Mouse (Mus musculus) cerebellum, postnatal 36 days (tissue): ENCODE results near the gene Ptn.
A peak's percentile ranks its signal among the peaks of the same experiment; 100 is the strongest.

Source experiments
- DNase-seq, 2 experiments: peaks; one replicate each; pipeline ENCODE4 v3.0.0; 2021 to 2022; ENCODE audit warnings: mixed read lengths in 2 of 2

The Ptn gene

DNA sequence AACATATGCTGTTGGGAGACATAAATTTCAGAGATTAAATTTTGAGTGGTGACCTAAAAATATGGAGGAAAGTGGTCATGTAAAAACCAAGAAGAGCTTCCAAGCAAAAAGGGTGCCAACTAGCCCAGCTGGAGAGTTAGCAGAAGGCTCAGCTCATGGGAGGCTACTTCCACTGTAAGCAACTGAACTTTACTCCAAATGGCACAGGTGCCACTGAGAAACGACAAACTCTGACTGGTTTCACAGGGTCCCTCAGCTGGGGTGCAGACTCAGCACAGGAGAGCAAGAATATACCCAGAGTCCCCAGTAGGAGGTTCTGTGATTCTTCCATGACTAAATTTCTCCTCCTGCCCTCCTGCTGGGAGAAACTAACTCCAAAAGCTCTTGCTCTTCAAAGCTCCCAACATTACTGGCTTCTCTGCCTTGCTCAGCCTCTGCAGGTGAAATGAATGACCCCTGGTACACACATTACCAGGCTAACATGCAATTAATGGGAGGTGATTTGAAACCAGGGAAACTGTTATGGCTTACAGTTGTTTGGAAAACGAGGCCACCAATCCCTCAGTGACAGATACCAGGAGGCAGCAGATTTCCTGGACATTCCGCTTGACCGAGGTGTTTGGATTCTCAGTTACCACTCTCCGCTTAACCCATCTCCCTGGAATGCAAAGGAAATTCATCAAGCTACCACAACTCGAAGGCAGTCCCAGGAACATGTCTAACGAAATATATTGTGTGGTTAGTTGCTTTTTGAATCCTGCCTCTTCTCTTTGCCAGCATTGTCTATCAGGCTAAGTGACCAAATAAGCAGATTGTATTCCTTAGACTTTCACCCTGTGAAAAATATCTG lies 2.9 kb upstream of the Ptn start:
- DNase-seq, result no peak

DNA sequence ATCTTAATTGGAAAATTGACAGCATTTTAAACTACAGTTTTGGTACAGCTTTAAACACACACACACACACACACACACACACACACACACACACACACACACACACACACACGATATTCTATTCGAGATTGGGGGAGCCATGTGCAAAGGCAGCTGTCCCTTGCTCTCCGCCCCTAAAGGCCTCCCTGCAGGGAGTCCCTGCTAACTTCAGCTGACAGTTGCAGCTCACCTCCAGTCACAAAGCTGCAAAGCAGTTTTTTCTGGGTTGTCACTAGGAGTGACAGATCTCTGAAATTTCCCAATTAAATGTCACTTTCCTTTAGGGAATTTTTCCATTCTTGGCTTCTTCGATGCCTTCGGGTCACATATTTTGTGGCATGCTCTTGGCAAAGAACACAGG lies 428 bp upstream of the Ptn start:
- DNase-seq, result peak in 1 of 2 experiments; percentile 18

DNA sequence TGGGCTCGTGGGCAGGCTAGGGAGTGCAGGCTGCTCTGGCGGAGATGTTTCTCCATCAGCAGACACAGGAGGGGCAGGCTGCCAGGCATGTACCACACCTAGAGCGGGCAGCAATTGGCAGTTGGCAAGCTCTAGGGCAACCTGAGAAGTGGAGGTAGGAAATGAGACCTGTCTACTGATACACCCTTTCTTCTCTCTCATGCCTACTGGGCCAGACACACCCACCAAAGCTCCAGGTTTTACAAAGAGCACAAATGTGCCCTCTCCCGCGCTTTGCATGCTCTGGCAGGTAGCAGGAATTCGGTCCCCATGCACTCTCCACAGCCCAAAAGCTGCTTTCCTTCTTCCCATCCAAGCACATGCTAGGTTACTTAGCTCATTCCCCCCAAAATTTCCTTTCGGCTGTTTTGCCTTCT lies 701 bp downstream of the Ptn start:
- peak; percentile 75 to 76 for DNase-seq

DNA sequence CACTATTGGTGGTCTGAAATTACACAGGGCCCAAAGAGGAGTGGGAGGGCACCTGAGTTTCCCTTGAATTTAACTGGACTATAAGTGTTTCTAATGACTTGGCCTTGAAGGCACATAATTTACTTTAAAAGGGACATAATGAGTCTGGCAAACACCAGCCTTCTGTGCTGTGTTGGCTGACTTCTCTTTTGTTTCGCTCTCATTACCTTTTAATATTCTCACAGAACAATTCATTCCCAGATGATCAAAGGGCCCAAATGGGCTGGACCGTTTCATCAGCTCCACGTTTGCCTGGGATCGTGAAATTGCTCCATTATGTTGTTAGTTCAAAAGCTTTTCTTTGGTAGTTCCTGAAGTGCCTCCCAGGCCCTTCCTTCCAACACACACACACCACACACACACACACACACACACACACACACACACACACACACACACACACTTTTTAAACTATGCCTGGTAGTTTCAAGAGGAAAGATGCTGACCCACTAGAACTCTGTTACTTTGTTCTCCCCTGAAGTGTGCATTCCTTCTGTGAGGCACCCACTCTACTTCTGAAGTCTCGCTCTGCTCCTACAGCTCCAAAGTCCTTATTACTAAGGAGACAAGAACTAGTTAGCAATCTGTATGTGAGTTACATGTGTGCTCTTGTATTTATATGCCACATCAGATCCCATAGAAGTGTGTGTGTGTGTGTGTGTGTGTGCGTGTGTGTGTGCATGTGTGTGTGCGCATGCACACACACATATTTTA lies 1.5 kb downstream of the Ptn start:
- no peak for DNase-seq

DNA sequence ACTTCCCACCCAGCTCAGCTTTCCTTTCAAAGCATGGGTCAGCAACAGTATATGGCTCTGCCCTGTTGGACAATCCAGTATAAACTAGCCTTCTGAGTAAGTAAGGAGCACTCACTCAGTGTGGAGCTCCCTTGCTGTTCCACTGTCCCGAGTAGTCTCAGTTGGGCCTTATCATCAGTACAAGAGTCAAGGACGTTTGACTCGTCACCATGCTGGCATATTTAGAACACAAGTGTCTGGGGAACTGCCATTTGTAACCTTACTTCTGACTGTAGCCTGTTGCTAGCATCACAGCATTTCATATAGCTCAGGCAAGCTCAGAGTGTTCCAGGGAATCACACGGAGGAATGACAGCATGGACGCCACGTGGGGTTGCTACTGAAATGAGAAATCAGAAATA lies 3.1 kb downstream of the Ptn start:
- no peak for DNase-seq

DNA sequence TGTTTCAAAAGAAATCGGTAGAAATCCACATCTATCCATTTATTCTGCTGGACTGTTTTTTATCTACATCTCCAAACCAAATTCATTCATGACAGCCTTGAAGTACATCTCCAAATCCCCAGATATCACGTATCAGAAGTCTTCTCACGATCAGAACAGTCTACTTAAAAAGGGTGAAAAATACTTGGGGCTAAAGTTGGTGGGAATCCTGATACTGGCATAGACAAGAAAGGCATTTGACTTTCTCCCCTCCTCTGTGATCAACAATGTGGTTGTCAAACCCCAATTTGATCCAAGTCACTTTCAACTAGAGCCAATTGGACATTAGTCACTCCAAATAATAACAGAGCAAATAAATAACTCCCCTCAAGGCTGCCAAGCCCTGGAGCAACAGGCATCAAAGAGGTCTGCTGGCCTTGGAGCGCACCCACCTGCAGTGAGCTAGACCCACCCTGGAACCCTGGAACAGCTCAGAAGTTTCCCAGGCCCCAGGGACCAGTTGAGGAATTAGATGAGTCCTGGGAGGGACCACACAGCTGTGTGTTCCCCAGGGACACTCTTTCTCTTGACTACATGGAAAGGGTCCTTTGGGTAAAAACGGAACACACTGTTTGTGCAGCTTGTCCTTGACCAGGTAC lies 9.6 kb downstream of the Ptn start:
- no peak for DNase-seq

DNA sequence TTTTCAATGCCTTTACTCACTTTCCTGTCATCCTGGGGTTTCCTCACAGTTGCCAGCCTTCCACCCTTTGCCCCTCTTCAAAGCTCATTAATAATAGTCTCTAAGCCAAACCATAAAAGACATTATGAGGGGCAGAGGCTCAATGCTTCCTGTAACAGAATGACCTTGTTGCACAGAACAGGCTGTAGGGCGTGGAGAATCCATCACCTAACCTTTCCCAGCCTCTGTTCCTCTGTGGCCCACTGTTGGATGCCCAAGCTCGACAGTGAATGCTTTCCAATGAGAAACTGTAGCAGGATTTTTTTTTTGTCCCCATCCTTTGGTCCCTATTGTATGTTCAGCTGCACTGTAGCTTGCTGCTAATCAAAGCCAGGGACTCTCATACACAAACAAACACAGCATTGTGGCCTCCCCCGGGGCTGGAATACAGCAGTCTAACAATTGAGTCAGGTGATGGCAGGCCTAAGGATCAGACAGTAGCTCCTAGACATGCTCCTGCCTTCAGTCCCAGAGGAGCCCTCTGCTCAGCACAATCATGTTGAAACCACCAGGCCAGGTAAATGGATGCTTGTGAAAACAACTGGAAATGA lies 12.9 kb downstream of the Ptn start:
- no peak for DNase-seq

DNA sequence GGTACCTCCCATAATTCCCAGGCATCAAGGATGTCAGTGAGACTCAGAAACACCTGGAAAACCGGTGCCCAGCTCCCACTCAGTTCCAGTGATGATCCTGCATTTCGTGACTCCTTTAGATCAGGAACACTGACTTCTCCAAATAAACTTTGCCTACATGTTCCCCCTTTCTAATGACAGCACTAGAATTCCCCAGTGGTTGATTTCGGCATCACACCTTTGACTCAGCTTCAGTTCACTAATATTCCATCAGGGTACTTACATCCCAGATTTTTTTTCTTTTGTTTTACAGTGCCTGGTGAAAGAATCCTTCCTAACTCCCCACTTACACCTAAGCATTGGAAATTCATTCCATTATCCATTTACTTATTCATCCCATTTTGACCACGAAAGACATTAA lies 15.5 kb downstream of the Ptn start:
- DNase-seq, result no peak

DNA sequence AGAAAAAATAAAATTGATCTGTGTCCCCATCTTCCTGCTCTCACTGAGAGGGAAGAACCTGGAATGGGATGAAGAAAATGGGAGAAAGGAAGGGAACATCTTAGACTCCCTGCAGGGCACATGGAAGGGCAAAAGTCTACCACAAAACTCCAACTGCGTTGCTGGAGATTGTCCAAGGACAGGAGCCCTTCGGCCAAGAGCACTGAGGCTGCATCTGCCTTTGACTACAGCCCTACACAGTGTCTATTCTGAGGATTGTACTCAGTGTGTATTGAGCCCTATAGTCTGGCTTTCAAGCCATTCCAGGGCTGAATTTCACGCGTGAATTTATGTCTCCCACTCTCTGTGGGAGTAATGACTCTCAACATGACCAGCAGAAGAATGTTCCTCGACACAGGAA lies 16.2 kb downstream of the Ptn start:
- peak; percentile 66 to 74 for DNase-seq

DNA sequence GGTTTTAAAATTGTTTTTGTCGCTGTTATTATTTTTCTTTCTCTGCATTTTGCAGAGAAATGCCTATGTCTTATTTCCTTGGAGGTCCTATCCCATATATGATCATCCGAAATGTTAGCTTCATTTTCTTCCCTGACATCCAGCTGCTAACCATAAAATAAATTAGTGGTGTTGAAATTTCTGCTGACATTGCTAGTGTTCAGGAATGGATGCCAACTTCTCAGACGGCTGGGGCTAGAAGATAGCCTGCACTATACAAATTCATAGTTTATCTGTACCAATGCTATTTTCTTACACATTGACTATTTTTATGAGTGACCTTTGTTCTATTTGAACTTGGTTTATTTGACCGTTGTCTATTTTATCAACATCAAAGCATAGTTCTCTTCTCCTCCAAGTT lies 20.8 kb downstream of the Ptn start:
- no peak for DNase-seq

DNA sequence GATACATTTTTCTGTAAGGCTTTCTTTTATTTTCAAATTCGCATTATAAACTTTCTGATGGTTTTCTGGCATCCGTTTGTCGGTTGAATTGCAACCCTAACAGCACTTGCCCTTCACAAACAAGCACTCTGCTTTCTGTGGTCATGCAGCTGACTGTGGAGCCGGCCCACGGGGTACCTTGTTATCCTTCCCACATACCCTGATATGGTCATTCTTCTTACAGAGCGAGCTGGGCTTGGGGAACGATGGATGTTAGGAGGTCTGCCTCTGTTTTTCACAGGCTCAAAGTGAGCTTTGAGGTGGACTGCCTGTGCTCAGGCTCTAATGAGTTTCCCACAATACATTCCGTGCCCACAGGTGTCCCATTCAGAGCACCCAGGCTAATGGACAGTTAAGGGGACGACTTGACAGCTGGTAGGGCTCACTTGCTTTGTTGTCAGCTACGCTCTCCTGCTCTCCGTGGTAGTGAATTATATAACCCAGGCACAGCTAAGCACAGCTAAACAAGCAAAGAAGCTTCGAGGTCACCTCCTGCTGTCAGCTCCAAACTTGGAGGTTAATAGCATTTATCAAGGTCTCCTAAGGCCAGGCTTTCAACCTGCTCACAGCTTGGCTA lies 21.3 kb downstream of the Ptn start:
- DNase-seq, result no peak

DNA sequence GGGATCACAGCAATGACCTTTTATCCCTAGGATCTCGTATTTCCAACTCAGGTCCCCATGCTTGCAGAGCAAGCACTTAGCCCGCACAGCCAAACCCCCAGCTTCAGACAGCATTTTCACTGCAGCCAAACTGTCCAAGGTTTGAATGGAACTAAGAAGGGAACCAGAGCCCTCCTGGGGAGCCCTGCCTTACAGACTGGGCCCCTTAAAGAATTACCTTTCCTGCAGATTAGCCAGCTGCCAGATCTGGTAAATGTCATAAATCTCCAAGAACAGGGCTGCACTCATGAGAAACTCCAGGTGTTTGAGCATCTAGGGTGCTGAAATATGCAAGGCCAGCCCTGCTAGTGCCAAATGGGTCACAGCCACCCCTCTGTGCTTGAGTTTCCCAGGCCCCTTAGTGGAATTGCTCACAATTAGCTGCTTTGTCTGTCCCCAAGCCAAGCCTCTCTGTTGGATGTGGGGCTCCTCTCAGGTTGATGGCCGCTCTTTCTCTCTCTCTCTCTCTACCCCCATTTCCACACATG lies 25.3 kb downstream of the Ptn start:
- DNase-seq, result no peak

DNA sequence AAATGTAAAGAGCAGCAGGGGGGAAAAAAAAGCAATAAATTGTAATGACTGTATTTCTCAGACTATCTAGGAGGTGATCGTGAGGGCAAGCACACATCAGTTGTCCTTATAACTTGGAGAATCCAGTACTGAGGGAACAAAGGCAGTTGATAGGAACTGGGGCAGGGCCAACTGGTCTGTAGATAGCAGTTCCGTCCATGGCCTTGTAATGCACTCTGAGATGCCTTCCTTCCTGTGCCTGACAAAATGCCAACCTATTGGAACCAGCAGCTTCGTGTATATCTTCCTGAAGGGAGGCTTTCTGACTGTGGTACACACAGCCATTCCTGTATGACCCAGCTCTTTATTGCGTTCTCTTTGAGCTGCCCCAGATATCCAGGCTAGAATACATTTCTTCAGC lies 27.5 kb downstream of the Ptn start:
- DNase-seq, result no peak

DNA sequence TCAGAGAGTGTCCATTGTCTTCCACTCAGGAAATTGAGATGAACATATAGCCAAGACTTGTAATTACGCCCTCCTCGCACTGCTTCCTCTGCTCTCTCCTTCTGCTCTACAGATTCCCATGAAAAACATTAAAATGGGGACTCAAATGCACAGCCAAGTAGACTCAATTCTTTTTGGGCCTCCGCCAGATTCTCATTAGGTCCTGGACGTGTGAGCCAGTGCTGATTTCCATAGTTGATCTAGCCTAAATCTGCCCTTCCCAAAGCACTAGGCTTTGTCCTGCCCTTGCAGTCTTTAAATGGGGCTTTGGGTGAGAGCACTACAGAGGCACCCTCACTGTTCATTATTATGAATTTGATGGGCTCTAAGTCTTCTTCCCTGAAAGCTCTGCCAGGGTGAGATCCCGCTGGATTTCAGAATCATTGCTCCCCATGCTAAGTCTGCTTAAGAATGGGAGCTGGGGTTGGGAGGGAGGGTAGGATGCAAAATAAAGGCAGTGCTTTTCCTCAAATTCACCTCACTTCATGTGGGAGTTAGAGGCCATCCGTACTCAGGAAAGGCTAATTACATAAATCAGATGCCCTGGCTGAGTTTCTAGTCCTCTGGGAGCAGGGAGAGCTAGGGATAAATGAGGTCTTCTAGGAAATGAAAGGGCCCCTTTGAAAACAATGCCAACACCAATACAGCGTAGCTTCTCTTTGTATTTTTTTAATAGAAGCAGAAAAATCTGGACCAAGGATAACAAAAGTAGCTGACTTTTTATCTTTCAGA lies 32.3 kb downstream of the Ptn start:
- no peak for DNase-seq

DNA sequence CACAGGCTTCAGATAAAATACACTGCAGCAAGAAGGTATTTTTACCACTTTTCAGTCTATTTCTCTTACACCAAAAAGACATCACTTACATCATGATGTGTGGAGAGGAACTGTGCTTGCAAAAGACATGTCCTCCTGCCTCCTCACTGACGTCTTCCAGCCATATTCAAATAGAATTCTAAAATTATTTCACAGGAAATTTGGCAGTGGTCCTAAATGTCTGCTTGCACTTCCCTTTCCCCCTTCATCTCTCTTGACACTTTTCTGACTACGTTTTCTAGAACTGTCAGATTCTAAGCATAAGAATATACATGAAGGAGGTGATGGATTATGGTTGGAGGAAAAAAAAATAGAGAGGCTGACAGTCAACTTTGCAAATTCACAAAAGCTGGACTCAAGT lies 33.0 kb downstream of the Ptn start:
- no peak for DNase-seq

DNA sequence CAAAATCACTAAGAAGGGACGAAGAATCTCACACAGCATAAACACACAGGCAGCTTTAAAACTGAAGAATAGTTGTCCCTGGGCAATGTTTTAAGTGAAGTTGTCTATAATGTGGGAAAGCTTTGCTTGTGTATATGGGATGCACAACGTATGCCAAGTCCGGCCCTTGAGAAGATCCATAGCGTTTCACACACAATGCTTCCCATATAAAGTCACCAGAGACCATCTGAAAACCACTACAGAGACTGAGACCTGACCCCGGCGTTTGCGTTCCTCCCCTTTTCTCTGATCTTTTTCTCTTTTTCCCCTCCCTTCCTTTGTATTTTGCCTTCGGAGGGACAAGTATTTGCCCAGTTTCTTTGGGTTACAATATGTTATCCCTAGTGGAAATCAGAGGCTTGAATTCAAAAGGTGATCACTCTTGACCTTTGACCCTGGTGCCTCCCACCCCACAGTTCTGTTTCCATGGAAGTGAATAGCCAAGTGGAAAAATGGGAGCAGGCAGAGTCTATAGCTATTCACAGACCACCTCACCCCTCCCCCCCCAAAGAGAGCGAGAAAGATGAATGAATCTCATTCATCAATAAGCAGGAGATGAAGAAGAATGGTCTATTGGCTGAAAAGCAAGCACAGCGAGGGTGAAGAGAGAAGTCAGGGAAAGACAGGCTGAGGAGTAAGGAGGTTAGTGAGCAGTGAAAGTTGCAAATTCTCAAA lies 34.2 kb downstream of the Ptn start:
- no peak for DNase-seq

DNA sequence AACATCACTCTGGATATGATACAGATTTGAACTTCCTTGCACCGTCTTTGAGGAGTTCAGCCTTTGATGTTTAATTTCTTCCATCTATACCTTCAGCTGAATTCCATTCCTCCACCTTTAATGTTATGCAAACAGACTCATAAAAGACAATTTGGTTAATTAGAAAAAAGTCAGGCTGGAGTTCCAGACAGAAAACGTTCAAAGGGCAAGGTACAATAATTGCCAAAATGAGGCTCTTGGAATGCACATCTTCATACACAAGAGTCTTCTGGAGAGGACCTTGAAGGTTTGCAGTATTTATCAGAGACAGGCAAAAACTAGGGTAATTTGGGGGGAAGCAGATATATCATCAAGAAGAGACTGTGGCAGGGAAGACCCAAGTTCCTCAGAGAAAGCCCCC lies 37.5 kb downstream of the Ptn start:
- DNase-seq, result no peak

DNA sequence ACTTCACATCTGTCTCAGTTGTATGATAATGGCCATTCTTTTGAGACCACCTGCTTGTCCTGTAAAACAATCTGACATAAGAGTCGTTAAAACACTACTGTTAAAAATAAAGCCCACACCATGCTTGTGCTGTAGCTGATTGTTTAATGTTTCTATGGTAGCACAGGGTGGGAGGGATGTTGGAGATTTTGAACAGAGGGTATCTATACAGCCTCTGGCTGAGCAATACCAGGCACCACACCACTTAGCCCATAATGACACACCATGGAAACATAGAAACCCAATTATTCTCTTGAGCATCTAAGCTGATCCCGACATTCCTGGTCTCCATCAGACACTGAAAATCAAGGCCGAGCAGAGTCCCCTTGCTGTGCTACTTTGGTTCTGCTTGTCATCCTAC lies 41.0 kb downstream of the Ptn start:
- DNase-seq, result no peak

DNA sequence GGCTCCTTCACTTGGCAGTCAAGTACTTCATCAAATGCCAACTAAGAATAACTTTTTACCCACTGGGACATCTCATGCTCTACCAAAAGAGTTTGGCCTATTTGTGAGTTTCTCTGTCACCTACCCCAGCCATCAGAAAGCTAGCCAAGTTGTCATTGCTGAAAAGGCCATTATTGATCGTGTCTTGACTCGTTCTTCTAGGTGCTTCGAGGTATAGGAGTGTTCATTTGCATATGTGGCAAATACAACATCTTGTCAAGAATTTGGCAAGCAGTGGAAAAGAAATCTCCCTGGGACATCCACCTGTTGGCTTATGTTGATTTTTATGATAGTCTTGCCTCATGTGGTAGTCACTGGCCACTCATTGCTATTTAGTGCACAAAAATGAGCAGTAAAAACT lies 43.1 kb downstream of the Ptn start:
- no peak for DNase-seq

DNA sequence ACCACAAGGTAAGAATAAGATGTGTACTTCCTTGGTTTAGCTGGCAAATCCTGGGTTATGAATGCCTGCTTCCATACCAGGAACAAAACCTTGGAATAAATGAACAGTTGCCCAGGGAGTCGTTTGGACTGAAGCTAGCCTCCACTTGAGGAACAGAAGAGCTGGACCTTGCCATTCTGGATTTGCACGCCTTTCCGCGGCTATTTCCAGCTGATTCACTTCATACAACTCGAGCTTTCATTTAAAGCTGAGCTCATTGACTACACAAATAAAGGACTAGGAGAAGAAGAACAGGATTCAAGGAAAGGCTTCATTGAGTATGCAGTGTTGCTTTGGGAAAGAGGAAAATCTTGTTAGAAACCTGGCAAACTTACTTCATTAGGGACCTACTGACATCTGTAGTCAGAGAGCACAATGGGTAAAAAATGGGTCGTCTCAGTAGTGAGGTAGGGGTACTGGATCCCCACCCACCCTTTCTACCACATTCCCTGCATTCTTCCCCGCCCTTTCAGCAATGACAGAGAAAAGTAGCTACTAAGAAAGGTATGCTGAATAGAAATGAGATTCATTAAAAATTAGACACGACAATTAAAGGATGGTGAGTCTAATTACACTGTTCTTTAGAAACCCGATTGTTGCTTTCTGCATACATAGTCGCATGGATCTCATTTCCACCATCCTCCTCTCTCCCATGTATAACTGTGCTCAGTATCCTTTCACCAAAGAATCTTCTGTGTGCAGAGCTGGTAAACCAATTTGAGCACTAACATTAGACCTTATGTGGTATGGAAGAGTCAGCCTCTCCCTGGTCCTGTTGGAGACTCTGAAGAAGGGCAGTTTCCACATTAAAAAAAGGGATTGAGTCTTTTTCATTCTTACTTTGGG lies 54.8 kb downstream of the Ptn start:
- no peak for DNase-seq
